Mouse (Mus musculus) CH12.LX (cell line): ENCODE results near the gene Intu.

Source experiments
- BHLHE40 ChIP-seq: IDR thresholded peaks from 2 replicates; pipeline ENCODE4 v1.6.1; 2011; ENCODE audit warnings: mild to moderate bottlenecking, low read depth, low read length, improper control_type of control experiment
- CHD2 ChIP-seq: IDR thresholded peaks from 2 replicates; pipeline ENCODE4 v1.6.1; 2011; ENCODE audit warnings: low read length, improper control_type of control experiment
- CTCF ChIP-seq, 2 experiments: IDR thresholded peaks in 1 of 2; conservative IDR thresholded peaks in 1 of 2; 2 replicates each; pipeline ENCODE4 v1.5.1; 2011 to 2012; ENCODE audit warnings: low read depth in 2 of 2, low read length in 2 of 2, improper control_type of control experiment in 1 of 2, inconsistent platforms in 1 of 2, mild to moderate bottlenecking in 1 of 2, moderate library complexity in 1 of 2
- E2F4 ChIP-seq: IDR thresholded peaks from 2 replicates; pipeline ENCODE4 v1.6.1; 2011; ENCODE audit warnings: low read depth, low read length, improper control_type of control experiment; ENCODE audit not compliant: insufficient replicate concordance
- ELF1 ChIP-seq: IDR thresholded peaks from 2 replicates; pipeline ENCODE4 v1.6.1; 2014; ENCODE audit warnings: low read depth, mild to moderate bottlenecking, inconsistent platforms, low read length, improper control_type of control experiment
- EP300 ChIP-seq: IDR thresholded peaks from 2 replicates; pipeline ENCODE4 v1.6.1; 2011; ENCODE audit warnings: low read length, improper control_type of control experiment
- KAT2A ChIP-seq: IDR thresholded peaks from 2 replicates; pipeline ENCODE4 v1.6.1; 2012; ENCODE audit warnings: low read length, improper control_type of control experiment, inconsistent platforms; ENCODE audit not compliant: insufficient replicate concordance
- MAFK ChIP-seq: IDR thresholded peaks from 2 replicates; pipeline ENCODE4 v1.6.1; 2011; ENCODE audit warnings: low read length, improper control_type of control experiment; ENCODE audit not compliant: insufficient replicate concordance
- MAX ChIP-seq: IDR thresholded peaks from 2 replicates; pipeline ENCODE4 v1.6.1; 2011; ENCODE audit warnings: low read length, improper control_type of control experiment
- MXI1 ChIP-seq: IDR thresholded peaks from 2 replicates; pipeline ENCODE4 v1.6.1; 2011; ENCODE audit warnings: mild to moderate bottlenecking, low read depth, low read length, improper control_type of control experiment
- MYC ChIP-seq: IDR thresholded peaks from 2 replicates; pipeline ENCODE4 v1.6.1; 2011; ENCODE audit warnings: low read depth, mild to moderate bottlenecking, improper control_type of control experiment, low read length
- POLR2A ChIP-seq: IDR thresholded peaks from 2 replicates; pipeline ENCODE4 v1.6.1; 2011; ENCODE audit warnings: low read depth, mild to moderate bottlenecking, improper control_type of control experiment, low read length
- USF2 ChIP-seq: conservative IDR thresholded peaks from 2 replicates; pipeline ENCODE4 v1.6.1; 2011; ENCODE audit warnings: low read depth, low read length, improper control_type of control experiment

- TF ChIP-seq CTCF (conservative IDR thresholded peaks at IDR 0.05 in 1 of 2, IDR thresholded peaks at IDR 0.05 in 1 of 2; ENCODE audit: low read depth in 2 of 2, low read length in 2 of 2) (no peak), MYC (no peak), MAFK (no peak), KAT2A (no peak), POLR2A (no peak), MXI1 (no peak), CHD2 (no peak), EP300 (no peak), ELF1 (no peak), BHLHE40 (no peak), E2F4 (no peak), USF2 (no peak), MAX (no peak)
Measured at GRCm38 (mm10) chr3:40510567-40510966, 20.5 kb upstream of the Intu start.
